Mouse (Mus musculus) left cerebral cortex, postnatal 25 days (tissue): ENCODE results near the gene Dnaic2. TPM values are rescaled to one million over a fixed set of nuclear protein-coding genes. Genes with fewer than 3 reads are reported as not detected.

Experiments
- DNase-seq, 2 experiments: peaks; one replicate each; pipeline ENCODE4 v3.0.0; 2022; ENCODE audit warnings: low spot score in 2 of 2, mixed read lengths in 1 of 2
- intact Hi-C: fragments of 180-260 bp; cut with DNase I; formaldehyde crosslinking; loops from one replicate; pipeline ENCODE4 v1.15.1; 2025
- total RNA-seq, 2 experiments: library from RNA; stranded (reverse); gene quantifications; 2 replicates each; pipeline ENCODE4 v1.2.3; 2021

Dnaic2 gene
- total RNA-seq, 2 experiments from 2014 or later, result 0.62 to 1.4 TPM

DNA sequence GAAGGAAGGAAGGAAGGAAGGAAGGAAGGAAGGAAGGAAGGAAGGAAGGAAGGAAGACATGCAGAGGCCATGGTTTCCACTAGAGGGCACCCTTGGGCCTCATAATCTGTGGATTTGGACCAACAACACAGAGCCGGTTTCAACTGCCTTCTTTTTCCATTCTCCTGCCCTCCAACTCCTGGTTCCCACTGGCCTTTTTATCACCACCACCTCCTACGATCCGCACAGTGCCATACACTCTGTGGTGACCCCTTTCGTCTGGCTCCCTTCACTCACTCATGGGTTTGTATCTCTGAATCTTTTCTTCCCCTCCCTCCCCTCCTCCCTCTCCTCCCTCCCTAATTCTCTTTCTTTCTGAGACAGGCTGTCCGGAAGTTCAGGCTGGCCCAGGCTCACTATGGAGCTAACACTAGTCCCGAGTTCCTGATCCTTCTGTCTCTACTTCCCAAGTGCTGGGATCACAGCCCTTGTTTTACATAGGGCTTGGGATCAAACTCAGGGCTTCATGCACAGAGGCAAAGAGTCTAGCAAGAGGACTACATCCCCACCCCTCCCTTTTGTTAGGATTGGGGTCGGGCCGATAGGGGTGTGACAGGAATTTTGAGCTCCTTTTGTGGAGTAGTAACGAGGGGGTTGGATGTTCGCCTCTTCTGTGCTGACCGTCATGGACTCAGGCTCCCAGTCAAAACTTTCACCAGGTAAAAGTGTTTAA is 9.9 kb downstream of the Dnaic2 start:
- intact Hi-C loops, result no loop called here

DNA sequence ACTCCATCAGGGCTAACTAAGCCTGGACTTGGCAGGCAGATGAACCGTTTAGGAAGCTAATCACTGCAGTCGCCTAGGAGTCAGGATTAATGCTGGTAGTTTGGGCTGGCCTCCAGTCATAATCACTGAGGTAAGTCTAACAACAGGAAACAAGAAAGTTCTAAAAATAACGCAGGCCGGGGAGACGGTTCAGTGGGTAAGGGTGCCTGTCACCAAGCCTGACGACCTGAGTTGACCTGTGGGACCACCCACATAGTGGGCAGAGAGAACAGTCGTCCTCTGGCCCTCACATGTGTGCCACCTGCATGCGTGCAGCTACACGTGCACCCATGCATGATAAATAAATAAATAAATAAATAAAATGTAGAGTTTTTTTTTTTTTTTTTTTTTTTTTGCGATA is 13.4 kb downstream of the Dnaic2 start:
- DNase-seq, result no peak
- intact Hi-C loops, result loop anchor here (10.0 kb wide), 1 partner anchor 314 kb away; no protein-coding TSS in a partner anchor

More for the DNA sequence above, 9.9 kb downstream of the Dnaic2 start:
- peak; percentile 38 to 42 for DNase-seq

- no peak for DNase-seq
Observed at GRCm38 (mm10) chr11:114741451-114741850, 14.2 kb downstream of the Dnaic2 start.

DNA sequence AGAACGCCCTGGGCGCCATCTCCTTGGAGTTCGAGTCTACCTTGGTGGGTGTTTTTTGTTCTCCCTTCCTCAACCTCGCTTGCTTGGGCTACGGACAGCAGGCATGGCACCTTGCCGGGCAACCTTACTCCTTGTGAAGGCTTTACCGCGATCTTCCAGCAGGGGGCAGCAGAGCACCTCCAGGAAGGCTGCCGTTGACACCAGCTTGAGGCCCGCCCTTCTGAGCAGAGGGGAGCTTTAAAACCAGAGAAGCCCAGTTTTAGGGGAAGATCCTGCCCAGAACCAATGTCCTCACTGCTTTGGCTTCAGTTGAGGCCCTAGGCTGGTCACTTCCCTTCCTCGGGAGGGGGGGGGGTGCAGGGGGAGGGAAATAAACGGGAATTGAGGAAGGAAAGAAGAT is 17.9 kb downstream of the Dnaic2 start:
- intact Hi-C loops, result loop anchor here (1.0 to 10.0 kb wide), 4 partner anchors 44 to 310 kb away; no protein-coding TSS in a partner anchor
- DNase-seq, result peak; percentile 88 to 91

More at GRCm38 (mm10) chr11:114741451-114741850, 14.2 kb downstream of the Dnaic2 start:
- intact Hi-C loops, result loop anchor here (10.0 kb wide), 1 partner anchor 313 kb away; no protein-coding TSS in a partner anchor

DNA sequence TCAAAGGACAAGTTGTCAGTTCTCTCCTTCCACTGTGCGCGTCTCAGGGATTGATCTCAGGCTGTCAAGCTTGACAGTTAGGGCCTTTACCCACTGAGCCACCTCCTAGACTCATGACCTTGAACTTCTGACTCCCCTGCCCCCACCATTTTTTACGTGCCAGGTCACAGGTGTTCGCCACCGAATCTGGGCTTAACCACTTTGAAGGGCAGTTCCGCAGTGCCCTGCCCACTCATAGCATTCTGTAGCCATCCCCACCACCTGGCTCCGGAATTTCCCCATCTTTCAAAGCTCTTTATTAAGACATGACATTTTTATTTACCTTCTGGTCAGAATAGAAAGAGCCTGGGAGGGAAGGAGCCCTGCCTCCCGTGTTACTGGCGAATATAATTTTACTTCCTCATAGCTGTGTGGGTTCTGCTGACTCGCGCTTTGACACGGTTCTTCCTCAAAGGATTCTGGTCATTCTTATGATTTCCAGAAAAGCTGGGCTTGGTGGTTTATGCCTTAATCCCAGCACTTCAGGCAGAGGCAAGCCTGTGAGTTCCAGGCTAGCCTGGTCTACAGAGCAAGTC is 20.4 kb downstream of the Dnaic2 start:
- intact Hi-C loops, result loop anchor here (5.0 to 10.0 kb wide), 2 partner anchors 130 to 307 kb away; no protein-coding TSS in a partner anchor
- no peak for DNase-seq

DNA sequence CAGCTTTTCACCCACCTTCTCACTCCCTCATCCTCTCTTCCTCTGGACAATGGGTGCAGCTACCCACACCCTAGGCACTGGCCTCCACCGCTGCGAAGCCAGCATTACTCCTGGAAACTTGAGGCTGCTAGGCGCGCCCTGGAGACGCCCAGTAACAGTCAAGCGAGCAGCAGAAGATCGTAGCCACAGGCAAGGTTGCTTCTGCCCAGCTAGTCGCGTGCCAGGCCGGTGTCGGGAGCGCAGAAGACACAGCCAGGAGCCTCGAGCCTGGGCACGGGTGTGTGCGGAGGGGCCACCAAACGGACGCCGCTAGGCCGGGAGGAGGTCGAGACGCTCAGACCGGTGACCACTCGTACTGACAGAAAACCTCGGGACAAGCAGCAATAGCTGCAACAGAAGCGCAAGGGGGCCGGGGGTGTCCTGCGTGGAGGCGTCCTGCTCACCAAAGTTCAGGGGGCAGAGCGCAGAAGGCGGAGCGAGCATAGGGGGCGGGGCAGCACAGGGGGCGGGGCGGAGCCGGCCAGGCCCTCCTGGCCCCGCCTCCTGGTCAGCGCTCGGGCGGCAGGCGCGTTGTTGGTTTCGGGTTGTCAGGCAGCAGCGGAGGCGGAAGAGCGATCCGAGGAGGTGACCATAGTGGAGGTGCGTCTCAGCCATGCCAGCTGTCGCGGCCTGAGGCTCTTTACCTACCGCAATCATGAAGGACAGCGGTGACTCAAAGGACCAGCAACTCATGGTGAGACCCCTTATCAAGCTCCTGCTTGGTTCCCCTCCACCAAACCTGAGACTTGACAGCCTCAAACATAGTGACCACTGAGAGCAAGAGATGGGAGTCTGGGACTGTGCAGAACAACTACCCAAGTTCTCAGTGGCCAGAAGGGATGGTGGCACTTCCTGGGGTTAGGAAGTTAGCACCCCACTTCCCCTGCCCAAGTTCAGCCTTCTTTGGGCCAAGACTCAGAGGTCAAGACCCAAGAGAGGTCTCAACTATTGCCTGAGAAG is 37.9 kb downstream of the Dnaic2 start, which contains the start of gene Kif19a:
TSS of gene Kif19a (plus strand) at position 569 of the 999 bp plus-strand sequence.
- peak in 1 of 2 experiments; percentile 8 for DNase-seq
- intact Hi-C loops, result no loop called here

DNA sequence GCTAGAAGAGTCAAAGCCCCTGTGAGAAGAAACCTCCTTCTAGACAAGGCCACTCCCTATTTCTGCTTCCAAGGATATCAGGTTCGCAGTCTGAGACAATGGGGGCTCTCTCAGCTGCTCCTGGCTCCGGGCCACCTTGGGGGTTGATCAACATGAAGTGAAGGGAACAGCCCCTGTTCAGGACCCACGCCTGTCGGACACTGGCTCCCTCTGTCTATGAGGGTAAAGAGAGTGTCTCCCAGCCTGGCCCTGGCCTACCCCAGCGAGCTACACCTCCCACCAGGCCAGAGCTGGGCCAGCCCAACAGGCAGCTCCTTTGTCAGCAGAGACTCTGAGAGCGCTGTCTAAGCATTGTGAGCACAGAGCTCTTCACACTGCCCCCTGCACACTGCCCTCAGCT is 42.7 kb downstream of the Dnaic2 start:
- peak in 1 of 2 experiments; percentile 11 for DNase-seq

GRCm38 (mm10) chr11:114771896-114772295 is 44.7 kb downstream of the Dnaic2 start:
- DNase-seq, result no peak
- intact Hi-C loops, result no loop called here

More for the DNA sequence above, 42.7 kb downstream of the Dnaic2 start:
- intact Hi-C loops, result no loop called here

GRCm38 (mm10) chr11:114780076-114780475 is 52.9 kb downstream of the Dnaic2 start:
- no peak for DNase-seq
- intact Hi-C loops, result no loop called here

DNA sequence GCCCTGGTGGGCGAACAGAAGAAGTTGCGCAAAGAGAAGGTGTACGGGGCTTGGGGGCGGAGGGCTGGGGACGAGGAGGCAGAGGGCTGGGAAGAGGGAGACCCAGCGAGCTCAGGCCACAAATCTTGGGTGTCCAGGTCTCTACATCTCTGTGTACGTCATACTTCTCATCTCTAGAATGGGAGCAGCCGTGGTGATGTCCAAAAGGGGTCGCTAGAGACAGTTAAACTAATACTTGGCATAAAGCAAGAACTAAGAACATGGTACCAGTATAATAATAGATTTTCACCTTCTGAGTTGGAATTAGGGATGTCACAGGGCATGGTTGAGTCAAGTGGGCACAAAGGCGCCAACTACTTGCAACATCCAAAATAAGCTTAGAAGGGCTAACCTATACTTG is 58.7 kb downstream of the Dnaic2 start:
- intact Hi-C loops, result no loop called here
- DNase-seq, result no peak

DNA sequence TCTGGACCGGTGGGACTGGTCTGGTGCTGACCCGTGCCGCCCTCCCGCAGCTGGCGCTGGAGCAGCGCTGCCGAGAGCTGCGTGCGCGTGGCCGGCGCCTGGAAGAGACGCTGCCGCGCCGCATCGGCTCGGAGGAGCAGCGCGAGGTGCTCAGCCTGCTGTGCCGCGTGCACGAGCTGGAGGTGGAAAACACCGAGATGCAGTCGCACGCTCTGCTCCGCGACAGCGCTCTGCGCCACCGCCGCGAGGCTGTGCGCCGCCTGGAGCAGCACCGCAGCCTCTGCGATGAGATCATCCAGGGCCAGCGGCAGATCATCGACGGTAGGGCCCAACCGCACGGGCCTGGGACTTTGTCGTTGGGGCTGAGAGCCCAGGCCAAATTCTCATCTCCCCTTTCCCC is 59.1 kb downstream of the Dnaic2 start:
- intact Hi-C loops, result no loop called here
- DNase-seq, result peak; percentile 64 to 74

DNA sequence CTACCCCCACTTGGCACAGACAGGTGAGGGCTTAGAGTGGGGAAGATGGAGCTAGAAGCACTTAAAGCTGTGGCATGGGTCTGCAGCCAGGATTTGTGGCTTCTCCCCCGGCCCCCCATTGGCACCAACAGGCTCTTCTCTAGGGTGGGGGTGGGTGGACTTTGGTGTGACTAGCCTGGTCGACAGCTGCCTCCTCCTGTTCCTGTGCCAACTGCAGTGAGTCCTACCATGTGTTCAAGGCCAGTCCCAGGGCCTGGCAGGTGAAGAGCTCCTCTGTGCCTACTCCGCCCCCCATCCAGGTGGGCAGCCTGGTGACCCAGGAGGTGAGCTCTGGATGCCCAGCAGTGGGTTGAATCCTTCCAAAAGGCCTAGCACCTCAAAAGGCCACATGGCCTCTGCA is 60.4 kb downstream of the Dnaic2 start:
- no peak for DNase-seq
- intact Hi-C loops, result no loop called here

DNA sequence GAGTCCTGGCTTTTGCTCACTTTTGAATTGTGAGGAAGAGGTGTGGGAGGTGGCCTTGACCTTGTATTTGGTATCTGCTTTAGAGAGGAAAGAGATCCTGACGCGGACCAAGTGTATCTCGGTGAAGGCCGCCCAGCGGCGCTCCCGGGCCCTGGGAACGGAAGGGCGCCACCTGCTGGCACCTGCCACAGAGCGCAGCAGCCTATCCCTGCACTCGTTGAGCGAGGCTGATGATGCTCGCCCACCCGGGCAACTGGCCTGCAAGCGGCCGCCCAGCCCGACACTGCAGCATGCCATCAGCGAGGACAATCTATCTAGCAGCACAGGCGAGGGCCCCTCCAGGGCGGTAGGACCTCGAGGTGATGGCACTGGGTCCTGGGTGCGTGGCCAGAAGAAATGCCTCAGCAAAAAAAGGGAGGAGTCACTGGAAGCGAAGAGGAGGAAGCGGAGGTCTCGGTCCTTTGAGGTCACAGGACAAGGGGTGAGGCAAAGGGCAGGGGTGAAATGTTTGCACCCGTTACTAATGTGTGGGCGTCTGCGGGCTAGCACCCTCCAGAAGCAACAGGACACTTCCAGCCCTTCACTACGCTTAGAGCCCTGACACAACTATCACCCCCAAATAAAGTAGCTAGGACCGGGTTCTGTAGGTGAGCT is 62.0 kb downstream of the Dnaic2 start:
- intact Hi-C loops, result loop anchor here (1.0 kb wide), 1 partner anchor 44 kb away; no protein-coding TSS in a partner anchor
- peak; percentile 77 to 83 for DNase-seq

GRCm38 (mm10) chr11:114789716-114790115 is 62.5 kb downstream of the Dnaic2 start:
- DNase-seq, result no peak
- intact Hi-C loops, result loop anchor here (1.0 to 5.0 kb wide), 2 partner anchors 44 to 122 kb away; partner anchors contain the start of gene Rpl38

DNA sequence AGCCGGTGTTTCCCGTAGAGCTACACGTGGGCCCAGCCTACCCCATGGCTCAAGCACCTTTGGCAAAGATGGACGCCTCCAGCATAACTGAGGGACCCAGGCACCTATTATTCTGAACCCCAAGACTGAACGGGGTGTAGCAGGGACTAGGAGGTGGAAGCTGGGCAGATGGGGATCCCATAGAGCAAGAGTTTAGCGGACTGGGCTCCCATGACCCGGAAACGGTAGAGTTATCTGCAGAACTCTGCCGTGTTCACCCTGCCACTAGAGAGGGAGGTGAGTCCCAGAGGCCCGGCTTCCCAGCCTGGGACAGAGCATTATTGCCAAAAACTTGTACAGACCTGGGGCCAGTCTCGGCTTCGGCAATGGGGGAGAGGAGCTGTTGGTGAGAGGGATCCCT is 63.0 kb downstream of the Dnaic2 start:
- intact Hi-C loops, result loop anchor here (5.0 kb wide), 1 partner anchor 123 kb away; the partner anchor contains the start of gene Rpl38
- DNase-seq, result no peak

- intact Hi-C loops, result loop anchor here (5.0 kb wide), 1 partner anchor 124 kb away; the partner anchor contains the start of gene Rpl38
Observed at GRCm38 (mm10) chr11:114790841-114791240, 63.6 kb downstream of the Dnaic2 start.

GRCm38 (mm10) chr11:114791351-114791889 is 64.2 kb downstream of the Dnaic2 start:
- peak; percentile 37 to 39 for DNase-seq
- intact Hi-C loops, result loop anchor here (5.0 kb wide), 1 partner anchor 124 kb away; the partner anchor contains the start of gene Rpl38

More at GRCm38 (mm10) chr11:114790841-114791240, 63.6 kb downstream of the Dnaic2 start:
- no peak for DNase-seq

- peak; percentile 53 to 57 for DNase-seq
- intact Hi-C loops, result loop anchor here (5.0 kb wide), 1 partner anchor 125 kb away; the partner anchor contains the start of gene Rpl38
Observed at GRCm38 (mm10) chr11:114791891-114792411, 64.7 kb downstream of the Dnaic2 start.
